Mouse (Mus musculus): Measurements from ENCODE around the gene Krt35.

- no peak for TF ChIP-seq POLR2A (IDR thresholded peaks at IDR 0.05; ENCODE audit: borderline replicate concordance, low read depth, low read length)
- no peak for TF ChIP-seq CTCF (IDR thresholded peaks at IDR 0.05; ENCODE audit: low read depth, low read length)
Observed at GRCm38 (mm10) chr11:100100391-100100790, 4.3 kb upstream of the Krt35 start.

All from bone marrow macrophage, adult 2 months (primary cell).